Mouse (Mus musculus) adrenal gland, postnatal 25 days (tissue): ENCODE data around the gene Prkag2. TPM values are rescaled to one million over a fixed set of nuclear protein-coding genes. Genes with fewer than 3 reads are reported as not detected.
"Not testable (repeated sequence)": the region's sequence is repeated elsewhere in the genome, so short reads cannot be mapped to it uniquely, and the experiment has no call there.

Experiments used
- DNase-seq: peaks from one replicate; pipeline ENCODE4 v3.0.0; 2021; ENCODE audit warnings: mixed read lengths
- total RNA-seq: library from RNA; stranded (reverse); gene quantifications from 2 replicates; pipeline ENCODE4 v1.2.3, GENCODE M21; 2021

Gene Prkag2
- total RNA-seq, 1 experiment from 2014 or later = 34.8 TPM

- DNase-seq = no peak
These were observed 277.7 kb downstream of the Prkag2 start for GRCm38 (mm10) chr5:24822781-24823180.

GRCm38 (mm10) chr5:24822231-24822630 lies 278.2 kb downstream of the Prkag2 start:
- not testable (repeated sequence) for DNase-seq

DNA sequence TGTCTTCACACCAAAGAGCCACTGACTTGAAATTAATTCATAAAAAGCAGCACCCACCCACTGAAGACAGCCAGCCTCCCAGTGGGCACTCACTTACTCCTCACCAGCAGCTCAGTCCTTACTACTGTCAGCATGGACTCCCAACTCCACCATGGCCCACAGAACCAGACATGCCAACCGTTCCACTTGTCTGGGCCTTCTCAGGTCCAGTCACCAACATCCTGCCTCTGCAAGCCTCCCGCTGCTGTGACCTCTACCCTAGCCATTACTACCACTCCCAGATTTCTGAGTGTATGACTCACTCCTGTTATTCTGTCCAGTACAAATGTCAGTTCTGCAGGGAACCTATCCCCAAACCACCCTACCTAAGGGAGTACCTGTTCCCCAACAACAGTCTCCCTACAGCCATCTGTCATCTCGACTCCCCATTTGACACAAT lies 279.0 kb downstream of the Prkag2 start:
- peak; percentile 27 for DNase-seq

DNA sequence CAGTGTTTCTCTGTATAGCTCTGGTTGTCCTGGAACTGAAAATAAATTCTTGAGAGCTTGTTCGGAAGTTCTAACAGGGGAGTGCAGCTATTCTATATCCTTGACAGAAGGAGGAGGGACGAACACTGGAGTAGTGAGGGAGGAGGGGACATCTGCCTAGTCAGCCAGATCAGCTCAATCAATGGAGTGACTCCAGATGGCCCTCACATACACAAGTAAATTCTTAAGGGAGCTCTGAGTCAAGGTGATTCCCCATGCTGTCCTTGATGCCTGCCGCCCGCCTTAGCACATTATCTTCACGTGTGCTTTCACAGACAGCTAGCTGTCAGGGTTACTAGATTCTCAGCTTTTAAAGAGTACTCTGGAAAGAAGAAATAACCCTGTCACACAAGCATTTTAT lies 279.8 kb downstream of the Prkag2 start:
- DNase-seq = no peak

GRCm38 (mm10) chr5:24817191-24817590 lies 283.3 kb downstream of the Prkag2 start:
- no peak for DNase-seq

DNA sequence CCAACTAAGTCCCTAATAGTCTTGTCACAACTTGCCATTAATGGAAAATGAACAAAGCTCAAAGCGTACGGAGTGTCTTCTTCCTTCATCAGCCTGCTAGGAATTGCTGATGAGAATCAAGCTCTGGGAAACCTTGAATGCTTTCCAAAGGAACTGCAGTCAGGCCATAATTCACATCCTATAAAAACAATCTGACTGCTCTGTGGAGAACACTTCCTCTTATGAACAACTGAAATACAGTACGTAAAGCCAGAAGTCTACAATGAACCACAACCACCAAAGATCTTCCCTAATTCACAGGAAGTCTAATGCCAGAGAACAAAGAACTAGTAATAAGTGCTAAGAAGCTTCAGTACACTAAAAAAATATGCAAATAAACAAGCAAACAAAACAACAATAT lies 286.5 kb downstream of the Prkag2 start:
- no peak for DNase-seq

- peak; percentile 59 for DNase-seq
These were observed 287.4 kb downstream of the Prkag2 start for GRCm38 (mm10) chr5:24813005-24813404.

Other genes with a start within 250 kb of the Prkag2 start
- not detected in 2 replicates for gene Galntl5, start 80.8 kb upstream of the Prkag2 start, total RNA-seq
- gene Galnt11, start 121.3 kb upstream of the Prkag2 start, total RNA-seq = 40.1 and 40.3 TPM in 2 replicates
- gene E130116L18Rik, start 122.5 kb upstream of the Prkag2 start, total RNA-seq = not detected in 2 replicates